Mouse (Mus musculus): Measurements from ENCODE around the gene Cdc42se1. TPM values are rescaled to one million over a fixed set of nuclear protein-coding genes. Genes with fewer than 3 reads are reported as not detected.
A peak's percentile ranks its signal among the peaks of the same experiment; 100 is the strongest.

The Cdc42se1 gene
- polyA plus RNA-seq, 1 experiment from 2014 or later = 59.4 TPM

DNA sequence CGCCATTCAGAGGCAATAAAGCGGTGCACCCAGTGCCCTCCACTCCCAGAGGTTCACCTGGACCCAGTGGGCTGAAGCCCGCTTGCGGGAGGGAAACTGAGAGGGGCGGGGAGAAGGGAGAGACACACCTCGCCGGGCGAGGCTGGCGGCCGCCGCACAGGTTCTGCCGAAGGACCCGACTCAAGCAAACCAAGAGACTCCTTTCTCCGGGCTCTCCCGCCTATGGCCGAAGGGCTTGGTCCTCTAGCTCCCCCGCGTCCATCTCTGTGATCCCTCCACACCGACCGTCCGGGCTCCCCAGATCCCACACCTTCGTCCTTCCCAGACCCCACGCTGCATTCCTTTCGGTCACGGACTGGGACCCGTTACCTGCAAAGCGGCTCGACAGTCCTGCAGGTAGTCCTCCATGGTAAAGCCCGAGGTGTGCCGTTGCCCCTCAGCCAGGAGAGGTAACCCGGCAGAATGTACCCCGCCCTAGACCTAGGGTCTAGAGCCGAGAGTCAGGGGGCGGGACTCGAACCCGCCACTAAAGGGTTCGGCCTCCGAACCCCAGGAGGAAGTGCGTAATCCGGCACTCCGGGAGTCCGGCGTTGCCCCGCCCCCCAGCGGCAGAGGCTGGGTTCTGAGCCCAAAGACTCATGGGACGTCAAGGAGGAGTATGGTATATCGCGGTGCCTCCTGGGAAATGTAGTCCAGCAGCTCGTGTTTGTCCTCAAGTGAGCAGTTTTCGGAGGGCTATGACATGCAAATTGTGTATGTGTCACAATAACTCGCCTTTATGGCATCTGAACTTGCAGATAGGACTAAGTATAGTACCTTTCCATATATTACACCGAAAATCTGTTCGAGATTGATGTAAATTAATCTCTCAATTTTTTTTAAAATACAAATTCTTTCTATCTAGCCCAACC is 52.9 kb downstream of the Cdc42se1 start, which contains the start of the genes Mindy1 and Prune1:
TSS of gene Mindy1 (plus strand) at position 130 of the 911 bp plus-strand sequence.
TSS of gene Prune1 (minus strand) at position 861 of the 911 bp plus-strand sequence.
- H3K36me3 ChIP-seq (ENCODE audit: control insufficient read depth, insufficient read depth) = no peaks in the 10 kb centered on the region
- H3K27me3 ChIP-seq (replicated peaks; ENCODE audit: control insufficient read depth, insufficient read depth, low read length) = no peaks in the 10 kb centered on the region
- H3K9ac ChIP-seq (ENCODE audit: low read depth, low read length) = peak within 1 kb of the TSS; percentile 83
- peaks cover 11% of the 10 kb centered on the region for H3K4me1 ChIP-seq (replicated peaks; ENCODE audit: control insufficient read depth, insufficient read depth, low read length)
- no peaks in the 10 kb centered on the region for H3K9me3 ChIP-seq (ENCODE audit: control insufficient read depth)
- under 1% methylated on average over 53 of the region's 53 CpGs for WGBS
- peak; percentile 64 for TF ChIP-seq CTCF (IDR thresholded peaks at IDR 0.05; ENCODE audit: low read depth)
- peak within 1 kb of the TSS; percentile 61 for H3K4me3 ChIP-seq (ENCODE audit: low read depth, low read length)
- H3K27ac ChIP-seq (ENCODE audit: low read depth, low read length) = peak within 1 kb of the TSS; percentile 93
- ATAC-seq = peak; percentile 87
- H3K4me2 ChIP-seq (replicated peaks; ENCODE audit: low read depth) = peak within 1 kb of the TSS; percentile 85

GRCm38 (mm10) chr3:95282381-95282864 is 53.9 kb downstream of the Cdc42se1 start:
- Histone ChIP-seq H3K27me3 (replicated peaks; ENCODE audit: control insufficient read depth, insufficient read depth, low read length) (no peaks in the 10 kb centered on the region), H3K9me3 (ENCODE audit: control insufficient read depth) (no peaks in the 10 kb centered on the region), H3K27ac (ENCODE audit: low read depth, low read length) (peak overlapping the region; percentile 93), H3K4me2 (replicated peaks; ENCODE audit: low read depth) (peak overlapping the region; percentile 85), H3K4me3 (ENCODE audit: low read depth, low read length) (peak overlapping the region; percentile 61), H3K9ac (ENCODE audit: low read depth, low read length) (peak overlapping the region; percentile 83), H3K4me1 (replicated peaks; ENCODE audit: control insufficient read depth, insufficient read depth, low read length) (peaks cover 11% of the 10 kb centered on the region), H3K36me3 (ENCODE audit: control insufficient read depth, insufficient read depth) (peaks cover 2% of the 10 kb centered on the region; the same call in 1 of the 2 replicates)
- ATAC-seq = peak; percentile 33
- TF ChIP-seq CTCF (IDR thresholded peaks at IDR 0.05; ENCODE audit: low read depth) = no peak
- under 1% methylated on average over 11 of the region's 11 CpGs for WGBS

DNA sequence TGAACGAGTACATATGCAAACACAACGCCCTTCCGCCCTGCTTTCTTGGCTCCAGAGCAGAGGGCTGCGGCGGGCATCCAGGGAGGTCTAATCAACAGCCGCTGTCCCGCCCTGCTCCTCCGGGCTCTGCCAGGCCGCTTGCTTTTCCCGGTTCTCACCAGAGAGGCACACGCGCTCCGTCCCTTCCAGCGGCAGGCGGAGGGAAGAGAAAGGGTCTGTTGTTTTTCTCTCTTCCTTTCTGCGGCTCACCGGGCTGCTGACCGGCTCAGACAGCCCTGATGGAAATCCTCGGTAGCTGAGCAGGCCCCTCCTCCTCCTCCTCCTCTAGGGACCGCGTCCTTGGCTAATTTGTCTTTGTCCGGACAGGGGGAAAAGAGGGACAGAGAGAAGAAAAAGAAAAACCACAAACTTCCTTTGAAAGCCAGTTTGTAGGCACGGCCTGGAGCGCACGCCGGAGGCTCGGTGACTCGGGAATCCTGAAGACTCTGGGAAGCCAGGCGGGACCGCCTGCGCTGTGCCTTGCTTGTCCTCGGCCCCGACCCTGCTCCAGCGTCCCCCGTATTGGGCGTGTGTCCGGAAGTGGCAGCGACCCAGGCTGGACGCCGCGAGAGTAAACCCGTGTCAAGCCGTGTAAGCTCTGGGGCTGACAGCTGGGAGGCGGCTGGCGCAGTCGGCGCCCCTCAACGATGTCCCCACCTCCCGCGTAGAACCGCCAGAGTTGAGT is 54.5 kb downstream of the Cdc42se1 start:
- H3K9ac ChIP-seq (ENCODE audit: low read depth, low read length) = peak overlapping the region; percentile 83
- H3K4me3 ChIP-seq (ENCODE audit: low read depth, low read length) = peak overlapping the region; percentile 61
- peak; percentile 76 for ATAC-seq
- H3K4me1 ChIP-seq (replicated peaks; ENCODE audit: control insufficient read depth, insufficient read depth, low read length) = peaks cover 11% of the 10 kb centered on the region
- no peaks in the 10 kb centered on the region for H3K27me3 ChIP-seq (replicated peaks; ENCODE audit: control insufficient read depth, insufficient read depth, low read length)
- peak overlapping the region; percentile 93 for H3K27ac ChIP-seq (ENCODE audit: low read depth, low read length)
- peak overlapping the region; percentile 85 for H3K4me2 ChIP-seq (replicated peaks; ENCODE audit: low read depth)
- peak; percentile 61 for TF ChIP-seq CTCF (IDR thresholded peaks at IDR 0.05; ENCODE audit: low read depth)
- no peaks in the 10 kb centered on the region for H3K9me3 ChIP-seq (ENCODE audit: control insufficient read depth)
- WGBS = under 1% methylated on average over 50 of the region's 51 CpGs
- H3K36me3 ChIP-seq (ENCODE audit: control insufficient read depth, insufficient read depth) = peaks cover 8% of the 10 kb centered on the region

DNA sequence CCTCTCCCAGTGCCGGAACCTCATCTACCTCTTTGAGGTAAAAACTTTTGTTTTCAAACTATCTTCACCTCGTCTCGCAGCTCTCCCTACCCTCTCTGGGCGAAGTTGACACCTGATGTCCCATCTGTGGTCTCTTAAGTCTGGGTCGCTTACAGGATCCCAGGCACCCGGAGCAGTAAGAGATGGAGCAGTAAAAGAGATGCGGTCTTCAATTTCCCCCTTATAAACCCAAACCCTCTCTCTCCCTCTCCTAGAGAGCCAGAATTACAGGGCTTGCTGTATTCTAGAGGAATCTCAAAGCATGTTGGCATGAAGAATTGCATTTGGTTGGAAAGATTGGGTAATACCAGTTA is 55.0 kb downstream of the Cdc42se1 start:
- Histone ChIP-seq H3K27ac (ENCODE audit: low read depth, low read length) (peak overlapping the region; percentile 93), H3K27me3 (replicated peaks; ENCODE audit: control insufficient read depth, insufficient read depth, low read length) (no peaks in the 10 kb centered on the region), H3K4me2 (replicated peaks; ENCODE audit: low read depth) (peak overlapping the region; percentile 85), H3K9me3 (ENCODE audit: control insufficient read depth) (no peaks in the 10 kb centered on the region), H3K4me1 (replicated peaks; ENCODE audit: control insufficient read depth, insufficient read depth, low read length) (peaks cover 11% of the 10 kb centered on the region), H3K9ac (ENCODE audit: low read depth, low read length) (peak overlapping the region; percentile 83), H3K4me3 (ENCODE audit: low read depth, low read length) (peak overlapping the region; percentile 61), H3K36me3 (ENCODE audit: control insufficient read depth, insufficient read depth) (peaks cover 13% of the 10 kb centered on the region)
- TF ChIP-seq CTCF (IDR thresholded peaks at IDR 0.05; ENCODE audit: low read depth) = no peak
- 3% methylated on average over 7 of the region's 7 CpGs for WGBS
- no peak for ATAC-seq

GRCm38 (mm10) chr3:95284062-95284461 is 55.5 kb downstream of the Cdc42se1 start:
- 22% methylated on average over 1 of the region's 1 CpGs for WGBS

More at GRCm38 (mm10) chr3:95284062-95284461, 55.5 kb downstream of the Cdc42se1 start:
- Histone ChIP-seq H3K4me2 (replicated peaks; ENCODE audit: low read depth) (peak overlapping the region; percentile 85), H3K9me3 (ENCODE audit: control insufficient read depth) (no peaks in the 10 kb centered on the region), H3K36me3 (ENCODE audit: control insufficient read depth, insufficient read depth) (peaks cover 17% of the 10 kb centered on the region), H3K4me3 (ENCODE audit: low read depth, low read length) (peak overlapping the region; percentile 61), H3K27me3 (replicated peaks; ENCODE audit: control insufficient read depth, insufficient read depth, low read length) (no peaks in the 10 kb centered on the region), H3K27ac (ENCODE audit: low read depth, low read length) (peak overlapping the region; percentile 93), H3K4me1 (replicated peaks; ENCODE audit: control insufficient read depth, insufficient read depth, low read length) (peaks cover 11% of the 10 kb centered on the region), H3K9ac (ENCODE audit: low read depth, low read length) (peak overlapping the region; percentile 83)
- TF ChIP-seq CTCF (IDR thresholded peaks at IDR 0.05; ENCODE audit: low read depth) = no peak
- ATAC-seq = no peak

All from intestine, postnatal 0 days (tissue).